Mouse (Mus musculus): ENCODE data around the gene Col9a3.

DNA sequence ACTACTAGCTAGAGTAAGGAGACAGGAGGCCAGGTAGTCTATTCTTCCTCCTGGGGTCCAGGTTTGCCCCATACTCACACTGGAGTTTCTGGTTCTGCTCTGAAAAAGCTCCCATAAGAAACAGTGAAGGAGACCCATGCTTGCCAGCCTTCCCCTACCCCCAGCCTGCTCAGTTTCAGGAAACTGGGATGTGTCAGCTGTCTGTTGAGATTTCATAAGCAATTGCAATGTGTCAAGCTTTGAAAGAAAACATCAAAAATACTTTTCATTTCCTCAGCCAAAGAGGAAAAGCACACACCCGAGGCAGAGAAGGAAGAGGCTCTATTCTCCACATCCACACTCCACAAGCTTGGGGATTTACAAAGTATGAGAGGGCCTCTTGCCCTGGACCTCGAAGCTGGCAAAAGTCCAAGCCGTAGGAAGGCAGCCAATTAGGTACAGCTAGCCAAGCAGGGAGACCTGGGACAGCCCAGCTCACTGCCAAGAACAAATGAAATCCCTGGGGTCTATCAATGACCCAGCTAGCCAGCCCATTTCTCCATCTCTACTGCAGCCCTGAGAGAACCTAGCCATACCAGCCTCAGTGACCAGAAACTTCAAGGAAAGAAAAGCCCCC is 28.5 kb upstream of the Col9a3 start:
- TF ChIP-seq MXI1 (IDR thresholded peaks at IDR 0.05; ENCODE audit: low read depth, low read length) (no peak), MEF2A (IDR thresholded peaks at IDR 0.05; ENCODE audit: extremely low read depth, insufficient replicate concordance, low read depth, low read length, poor library complexity, severe bottlenecking) (no peak)
